Mouse (Mus musculus) liver, postnatal 0 days (tissue): ENCODE data around the gene Lyst. TPM values are rescaled to one million over a fixed set of nuclear protein-coding genes. Genes with fewer than 3 reads are reported as not detected.

Experiments
- ATAC-seq: fragments of 200-750 bp; cut with Nextera tagmentation; 2 replicates; pipeline ENCODE4 v1.8.0; 2017; ENCODE audit warnings: mild to moderate bottlenecking, moderate library complexity
- DNase-seq: peaks from one replicate; pipeline ENCODE4 v3.0.0-alpha.2; 2016
- H3K27ac ChIP-seq: fragments of 300-500 bp; sonication (generic); 2 replicates; pipeline ENCODE4 v1.5.1; 2014; ENCODE audit warnings: antibody characterized with exemption, moderate library complexity, mild to moderate bottlenecking, low read depth
- H3K27me3 ChIP-seq: fragments of 300-500 bp; sonication (generic); 2 replicates; pipeline ENCODE4 v1.6.1; 2014; ENCODE audit warnings: low read length, control low read depth, mixed read lengths; ENCODE audit not compliant: insufficient read depth
- H3K36me3 ChIP-seq: fragments of 300-500 bp; sonication (generic); replicated peaks from 2 replicates; pipeline ENCODE4 v1.6.1; 2014; ENCODE audit warnings: mild to moderate bottlenecking, control low read depth, low read length, moderate library complexity, mixed read lengths; ENCODE audit not compliant: insufficient read depth
- H3K4me1 ChIP-seq: fragments of 300-500 bp; sonication (generic); 2 replicates; pipeline ENCODE4 v1.6.1; 2014; ENCODE audit warnings: antibody characterized with exemption, mild to moderate bottlenecking, control low read depth; ENCODE audit not compliant: insufficient read depth
- H3K4me2 ChIP-seq: fragments of 300-500 bp; sonication (generic); 2 replicates; pipeline ENCODE4 v1.6.1; 2014; ENCODE audit warnings: low read depth, mild to moderate bottlenecking, low read length, moderate library complexity, mixed read lengths
- H3K4me3 ChIP-seq: fragments of 300-500 bp; sonication (generic); 2 replicates; pipeline ENCODE4 v1.5.1; 2014; ENCODE audit warnings: low read depth, low read length
- H3K9ac ChIP-seq: fragments of 300-500 bp; sonication (generic); replicated peaks from 2 replicates; pipeline ENCODE4 v1.6.1; 2014; ENCODE audit warnings: mild to moderate bottlenecking, moderate library complexity
- H3K9me3 ChIP-seq: fragments of 300-500 bp; sonication (generic); 2 replicates; pipeline ENCODE4 v1.6.1; 2016; ENCODE audit warnings: mild to moderate bottlenecking, control low read depth, low read length, mixed read lengths
- CTCF ChIP-seq: sonication (generic); IDR thresholded peaks from 2 replicates; pipeline ENCODE4 v1.5.1; 2016; ENCODE audit warnings: antibody characterized with exemption, low read depth
- EP300 ChIP-seq: IDR thresholded peaks from 2 replicates; pipeline ENCODE4 v1.6.1; 2016; ENCODE audit warnings: antibody characterized with exemption, low read depth, mild to moderate bottlenecking
- WGBS: fragments of 180-500 bp; shearing (Covaris S2); extraction: QIAGEN DNeasy Blood & Tissue Kit; methylation state at CpG from one replicate; pipeline ENCODE4 v1.1.7; 2014; ENCODE audit not compliant: insufficient replicate concordance; 5-methylcytosine and 5-hydroxymethylcytosine counted together
- polyA plus RNA-seq: library from polyadenylated mRNA; unstranded; fragments of >200 nt; fragmentation: Nextera tagmentation; extraction: Ambion mirVana; gene quantifications from 2 replicates; pipeline ENCODE4 v1.2.1, GENCODE M21; 2015

The Lyst gene
- polyA plus RNA-seq, 1 experiment from 2014 or later = 5.6 TPM

DNA sequence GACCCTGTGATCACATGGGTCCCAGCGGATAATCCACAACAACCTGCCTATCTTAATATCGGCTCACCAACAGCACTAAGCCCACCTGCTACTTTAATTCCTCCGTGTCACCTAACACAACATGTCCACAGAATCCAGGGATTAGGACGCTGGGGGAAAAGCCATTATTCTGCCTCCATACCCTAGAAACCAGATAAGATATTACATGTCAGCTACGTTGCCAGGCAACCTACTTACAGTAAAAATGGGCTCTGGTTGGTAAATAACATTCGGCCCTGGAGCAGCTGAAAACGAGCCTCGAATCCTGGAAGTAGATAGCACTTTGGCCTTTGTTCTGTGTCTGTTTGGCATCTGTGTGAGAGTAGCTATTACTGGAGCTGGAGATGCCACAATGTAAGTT is 208.6 kb downstream of the Lyst start:
- Histone ChIP-seq H3K4me2 (no peak overlapping the region), H3K27me3 (no peaks in the 10 kb centered on the region), H3K9ac (no peak overlapping the region), H3K4me1 (no peaks in the 10 kb centered on the region), H3K27ac (no peak overlapping the region), H3K4me3 (no peak overlapping the region), H3K9me3 (no peaks in the 10 kb centered on the region), H3K36me3 (no peaks in the 10 kb centered on the region)
- TF ChIP-seq EP300 = no peak
- TF ChIP-seq CTCF = no peak
- DNase-seq (no peak), ATAC-seq (no peak)
- 78% methylated on average over 8 of the region's 8 CpGs for whole genome bisulfite sequencing

DNA sequence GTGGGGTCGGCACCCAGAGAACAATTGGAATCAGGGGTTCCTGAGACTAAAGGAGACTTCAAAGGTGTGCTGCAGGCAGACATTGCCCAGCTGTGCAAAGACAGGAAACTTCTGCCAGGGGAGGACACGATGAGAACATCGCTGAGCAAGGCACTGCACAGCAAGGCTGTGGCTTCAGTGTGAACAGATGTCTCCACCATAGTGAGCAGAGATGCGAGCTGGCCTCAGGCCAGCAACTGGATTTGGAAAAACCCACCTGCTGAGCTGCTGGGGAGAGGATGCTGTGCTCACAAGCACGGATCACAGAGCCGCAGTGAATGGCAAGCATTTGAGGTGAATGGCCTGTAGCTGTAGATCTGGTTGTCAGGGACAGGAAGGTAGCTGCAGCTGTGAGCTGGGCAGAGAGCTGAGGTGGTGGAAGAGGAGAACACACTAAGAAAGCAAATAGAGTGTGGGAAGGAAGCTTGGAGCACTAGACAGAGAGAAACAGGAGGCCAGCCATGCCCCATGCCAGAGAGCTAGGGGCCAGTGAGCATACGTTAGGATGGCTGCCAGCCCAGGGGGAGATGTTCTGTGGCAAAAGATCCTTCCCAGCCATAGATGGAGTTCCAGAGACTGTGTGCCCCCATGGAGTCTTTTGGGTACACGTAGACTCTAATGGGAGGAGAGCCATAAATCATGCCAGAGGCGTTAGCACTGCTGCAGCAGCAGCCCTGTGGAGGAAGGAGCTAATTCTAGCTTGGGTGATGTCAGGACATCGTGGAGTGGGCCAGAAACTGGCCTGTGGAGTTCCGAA is 218.3 kb downstream of the Lyst start:
- no peak for TF ChIP-seq EP300
- no peak for TF ChIP-seq CTCF
- H3K9ac ChIP-seq = no peak overlapping the region
- no peaks in the 10 kb centered on the region for H3K9me3 ChIP-seq
- H3K27ac ChIP-seq = no peak overlapping the region
- no peaks in the 10 kb centered on the region for H3K36me3 ChIP-seq
- H3K4me1 ChIP-seq = no peaks in the 10 kb centered on the region
- 40% methylated on average over 11 of the region's 11 CpGs for WGBS
- no peaks in the 10 kb centered on the region for H3K27me3 ChIP-seq
- no peak overlapping the region for H3K4me2 ChIP-seq
- no peak overlapping the region for H3K4me3 ChIP-seq
- DNase-seq (no peak), ATAC-seq (no peak)

DNA sequence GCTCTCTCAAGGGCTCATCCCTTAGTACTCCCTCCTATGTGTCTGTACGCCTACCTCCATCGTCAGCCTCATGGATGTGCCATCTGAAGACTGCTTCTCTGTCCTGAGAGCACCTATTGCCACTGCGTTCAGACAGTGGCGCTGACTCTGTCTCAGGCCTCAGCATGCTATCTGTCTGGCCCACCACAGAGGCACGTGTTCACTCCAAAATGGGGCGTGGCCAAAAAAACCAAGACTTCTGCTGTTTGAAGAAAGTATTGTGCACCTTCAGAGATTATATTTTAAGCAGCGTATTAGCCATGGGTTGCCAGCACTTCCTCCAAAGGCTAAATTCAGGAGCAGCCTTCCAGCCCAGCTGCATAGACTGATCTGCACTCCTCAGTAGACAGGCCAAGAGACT is 220.7 kb downstream of the Lyst start:
- Histone ChIP-seq H3K4me3 (no peak overlapping the region), H3K27me3 (no peaks in the 10 kb centered on the region), H3K9me3 (no peaks in the 10 kb centered on the region), H3K4me1 (no peaks in the 10 kb centered on the region), H3K9ac (no peak overlapping the region), H3K36me3 (no peaks in the 10 kb centered on the region), H3K27ac (no peak overlapping the region), H3K4me2 (no peak overlapping the region)
- no peak for ATAC-seq
- WGBS = 55% methylated on average over 7 of the region's 7 CpGs
- TF ChIP-seq CTCF (no peak), EP300 (no peak)
- no peak for DNase-seq

DNA sequence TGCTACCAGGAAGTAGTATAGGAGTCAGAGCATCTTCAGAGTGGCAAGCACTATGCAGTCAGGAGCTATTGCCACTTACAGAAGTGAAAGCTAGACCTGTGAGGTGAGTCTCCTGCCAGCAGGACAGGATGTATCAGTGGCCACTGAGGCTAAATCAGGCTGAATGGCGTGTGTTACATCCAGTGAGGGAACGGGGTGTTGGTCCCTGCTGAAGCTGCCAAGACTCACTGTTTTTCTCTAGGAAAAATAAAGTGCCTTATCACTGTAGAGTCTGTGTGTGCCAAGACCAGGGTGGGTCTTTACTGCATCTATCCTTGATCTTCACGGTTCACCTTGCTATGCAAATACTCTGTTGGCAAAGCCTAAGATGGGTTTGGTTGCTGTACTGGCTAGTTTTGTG is 228.5 kb downstream of the Lyst start:
- no peaks in the 10 kb centered on the region for H3K4me1 ChIP-seq
- no peak for DNase-seq
- H3K9me3 ChIP-seq = no peaks in the 10 kb centered on the region
- no peaks in the 10 kb centered on the region for H3K36me3 ChIP-seq
- H3K9ac ChIP-seq = no peak overlapping the region
- no peaks in the 10 kb centered on the region for H3K27me3 ChIP-seq
- no peak for ATAC-seq
- no peak overlapping the region for H3K27ac ChIP-seq
- TF ChIP-seq EP300 (no peak), CTCF (no peak)
- H3K4me2 ChIP-seq = no peak overlapping the region
- H3K4me3 ChIP-seq = no peak overlapping the region
- WGBS = 74% methylated on average over 3 of the region's 3 CpGs

DNA sequence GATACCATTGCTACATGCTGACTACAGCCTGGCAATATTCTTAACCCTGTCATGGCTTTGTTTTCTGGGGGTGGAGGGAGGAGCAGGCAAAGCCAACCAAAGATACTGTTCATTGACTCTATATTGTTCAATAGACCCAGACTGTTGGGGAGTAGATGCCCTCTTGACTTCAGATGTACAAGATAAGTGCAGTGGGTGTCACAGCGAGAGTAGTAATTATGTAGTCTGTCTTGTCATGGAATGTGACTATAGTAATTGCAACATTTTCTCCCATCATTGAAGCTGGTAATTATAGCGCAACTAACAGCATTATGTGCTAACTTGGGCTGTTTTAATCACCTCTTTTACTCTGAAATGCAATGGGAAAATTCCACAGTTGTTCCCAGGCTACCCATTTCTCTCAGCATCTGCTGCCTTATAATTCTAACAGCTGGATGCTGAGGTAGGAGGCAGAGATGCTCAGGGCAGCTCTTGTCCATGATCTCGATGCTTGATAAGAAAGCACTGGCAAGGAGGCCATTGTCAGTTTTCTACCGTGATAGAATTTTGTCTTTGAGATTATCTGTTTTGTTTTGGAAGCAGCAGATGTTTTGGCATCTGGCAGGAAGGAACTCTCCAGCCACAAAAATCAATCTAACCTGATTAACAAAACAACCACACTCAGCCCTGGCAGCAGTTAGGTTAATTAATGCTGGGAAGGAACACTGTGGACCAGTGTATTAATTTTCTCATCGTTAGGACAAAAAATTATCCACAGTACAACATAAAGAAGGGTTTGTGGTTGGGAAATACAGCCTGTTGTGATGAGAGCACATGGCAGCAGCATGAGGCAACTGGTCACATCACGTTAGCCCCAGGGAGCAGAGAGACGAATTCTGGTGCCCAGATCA is 230.3 kb downstream of the Lyst start:
- Histone ChIP-seq H3K4me2 (no peak overlapping the region), H3K36me3 (no peaks in the 10 kb centered on the region), H3K27ac (no peak overlapping the region), H3K9me3 (no peaks in the 10 kb centered on the region), H3K4me1 (no peaks in the 10 kb centered on the region), H3K4me3 (no peak overlapping the region), H3K9ac (no peak overlapping the region), H3K27me3 (no peaks in the 10 kb centered on the region)
- ATAC-seq (no peak), DNase-seq (no peak)
- WGBS = 64% methylated on average over 7 of the region's 7 CpGs
- no peak for TF ChIP-seq CTCF
- TF ChIP-seq EP300 = no peak

DNA sequence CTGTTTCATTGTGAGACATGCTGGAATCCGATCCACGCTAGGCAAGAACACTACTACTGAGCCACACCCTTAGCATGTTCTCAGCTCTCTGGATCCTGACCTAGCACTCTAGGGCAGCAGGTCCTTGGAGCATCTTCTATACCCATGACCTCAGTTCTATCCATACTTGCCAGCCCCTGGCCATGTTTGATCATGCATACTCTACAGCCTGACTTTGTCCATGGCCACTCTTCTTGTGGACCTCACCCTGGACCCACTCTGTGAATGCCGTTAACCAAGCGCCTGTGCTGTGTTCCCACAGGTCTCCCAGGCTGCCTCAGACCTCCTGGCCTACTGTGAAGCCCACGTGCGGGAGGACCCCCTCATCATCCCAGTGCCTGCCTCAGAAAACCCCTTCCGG is 234.7 kb downstream of the Lyst start:
- no peaks in the 10 kb centered on the region for H3K27me3 ChIP-seq
- DNase-seq (no peak), ATAC-seq (no peak)
- no peak for TF ChIP-seq CTCF
- TF ChIP-seq EP300 = no peak
- H3K9ac ChIP-seq = no peak overlapping the region
- WGBS = 85% methylated on average over 7 of the region's 7 CpGs
- no peaks in the 10 kb centered on the region for H3K4me1 ChIP-seq
- H3K4me3 ChIP-seq = no peak overlapping the region
- no peaks in the 10 kb centered on the region for H3K9me3 ChIP-seq
- H3K36me3 ChIP-seq = no peaks in the 10 kb centered on the region
- no peak overlapping the region for H3K4me2 ChIP-seq
- H3K27ac ChIP-seq = no peak overlapping the region
